Mouse (Mus musculus) ovary, postnatal 10 days (tissue): ENCODE results near the gene Usp32.

Source experiments
- DNase-seq: peaks from one replicate; pipeline ENCODE4 v3.0.0; 2022; ENCODE audit warnings: low spot score

The Usp32 gene

GRCm38 (mm10) chr11:84979351-84979750 lies 160.6 kb downstream of the Usp32 start:
- DNase-seq, result no peak

- no peak for DNase-seq
Measured at GRCm38 (mm10) chr11:84978113-84978512, 161.8 kb downstream of the Usp32 start.

- DNase-seq, result no peak
Measured at GRCm38 (mm10) chr11:84977385-84977952, 162.5 kb downstream of the Usp32 start.

- DNase-seq, result no peak
Measured at GRCm38 (mm10) chr11:84976706-84977105, 163.3 kb downstream of the Usp32 start.

- DNase-seq, result no peak
Measured at GRCm38 (mm10) chr11:84974582-84974981, 165.4 kb downstream of the Usp32 start.

DNA sequence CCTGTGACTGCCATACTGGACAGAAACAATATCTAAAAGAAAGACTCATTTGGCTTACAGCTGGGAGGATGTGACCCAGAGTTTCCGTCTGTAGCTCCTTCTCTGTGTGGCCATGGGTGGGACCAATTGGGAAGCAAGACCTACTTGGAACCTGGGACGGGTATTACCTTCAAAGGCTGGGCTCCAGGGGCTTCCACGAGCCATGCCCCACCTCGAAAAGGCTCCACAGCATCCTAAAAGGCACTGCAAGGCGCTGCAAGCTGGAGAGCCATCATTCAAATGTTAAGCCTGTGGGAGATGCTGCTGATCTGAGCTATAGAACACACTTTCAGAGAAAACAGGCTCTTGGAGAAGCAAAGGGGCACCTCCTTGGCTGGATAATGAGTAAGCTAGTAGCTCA lies 166.3 kb downstream of the Usp32 start:
- no peak for DNase-seq

- no peak for DNase-seq
Measured at GRCm38 (mm10) chr11:84972067-84972466, 167.9 kb downstream of the Usp32 start.

- no peak for DNase-seq
Measured at GRCm38 (mm10) chr11:84968775-84969174, 171.2 kb downstream of the Usp32 start.

- no peak for DNase-seq
Measured at GRCm38 (mm10) chr11:84968309-84968708, 171.7 kb downstream of the Usp32 start.

DNA sequence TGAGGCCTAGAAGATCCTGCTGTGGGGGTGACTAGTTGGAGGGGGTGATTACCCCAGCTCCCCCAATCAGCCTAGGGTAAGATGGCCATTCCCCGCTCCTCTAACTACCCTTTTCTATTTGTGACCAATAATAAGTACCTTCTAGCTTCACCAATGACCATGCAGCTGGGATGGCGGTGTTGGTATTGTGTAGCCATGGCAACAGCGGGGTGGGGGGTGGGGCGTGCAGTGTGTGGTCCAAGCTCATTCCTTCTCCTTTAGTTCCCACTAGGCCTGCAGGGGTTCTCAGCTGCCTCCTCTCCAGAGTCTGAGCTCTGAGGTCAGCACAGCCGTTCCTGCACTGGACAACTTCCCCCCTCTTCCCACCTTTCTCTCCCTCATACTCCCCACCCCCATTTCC lies 172.8 kb downstream of the Usp32 start:
- no peak for DNase-seq

GRCm38 (mm10) chr11:84966696-84967095 lies 173.3 kb downstream of the Usp32 start:
- DNase-seq, result no peak

DNA sequence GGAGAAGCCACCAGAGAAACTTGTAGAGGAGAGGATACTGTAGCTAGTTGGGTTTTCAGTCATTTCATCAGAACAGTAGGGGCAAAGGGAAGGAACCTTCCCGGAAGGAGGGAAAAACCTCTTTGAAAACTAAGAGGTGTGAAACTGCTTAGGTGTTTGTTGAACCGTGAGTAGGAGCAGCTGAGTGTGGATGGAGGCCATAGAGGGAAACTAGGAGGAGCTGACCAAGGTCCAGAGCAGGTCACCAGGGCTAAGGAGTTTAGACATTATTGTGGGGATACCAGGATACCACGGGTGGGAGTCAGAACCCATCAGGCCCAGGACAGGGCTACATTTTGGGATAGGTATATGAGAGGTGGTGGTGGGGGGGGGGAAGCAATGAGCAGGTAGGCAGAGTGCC lies 176.4 kb downstream of the Usp32 start:
- no peak for DNase-seq

DNA sequence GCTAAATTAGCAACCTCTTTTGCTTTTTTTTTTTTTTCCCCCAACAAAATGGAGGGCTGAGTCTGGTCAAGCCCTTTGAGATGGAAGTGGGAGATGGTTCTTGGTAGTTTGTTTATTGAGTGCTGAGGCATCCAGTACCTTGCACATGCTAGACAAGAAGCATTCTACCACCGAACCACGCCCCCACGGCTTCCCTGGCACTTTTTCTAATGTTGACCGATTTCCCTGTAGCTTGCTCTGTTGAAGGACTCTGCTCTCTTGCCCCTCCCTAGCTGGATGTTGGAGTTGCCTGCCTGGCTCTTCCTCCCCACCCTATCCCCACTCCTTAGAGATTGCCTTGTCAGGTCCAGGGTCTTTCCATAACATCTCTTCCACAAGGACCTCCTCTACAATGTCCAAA lies 177.4 kb downstream of the Usp32 start:
- DNase-seq, result no peak

DNA sequence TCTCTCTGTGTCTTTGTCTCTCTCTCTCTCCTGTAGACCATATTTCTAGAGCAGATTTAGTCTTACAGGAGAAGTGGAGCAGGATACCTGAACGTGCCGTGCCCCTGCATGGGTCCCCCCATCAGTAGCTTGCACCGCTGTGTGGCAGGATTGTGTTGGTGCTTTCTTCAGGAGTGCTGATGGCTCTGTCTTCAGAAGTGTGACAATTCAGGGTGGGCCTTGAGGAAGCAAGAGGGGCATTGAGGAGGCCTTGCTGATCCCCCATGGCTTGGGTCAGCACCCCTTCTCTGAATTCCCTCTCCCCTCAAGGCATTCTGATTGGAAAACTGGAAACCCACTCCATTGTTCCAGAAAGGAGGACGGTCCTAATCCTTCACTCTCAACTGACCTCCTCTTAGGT lies 178.4 kb downstream of the Usp32 start:
- no peak for DNase-seq

GRCm38 (mm10) chr11:84960780-84961179 lies 179.2 kb downstream of the Usp32 start:
- DNase-seq, result no peak

GRCm38 (mm10) chr11:84960291-84960690 lies 179.7 kb downstream of the Usp32 start:
- no peak for DNase-seq

- DNase-seq, result no peak
Measured at GRCm38 (mm10) chr11:84959701-84960181, 180.2 kb downstream of the Usp32 start.

GRCm38 (mm10) chr11:84959181-84959580 lies 180.8 kb downstream of the Usp32 start:
- no peak for DNase-seq

DNA sequence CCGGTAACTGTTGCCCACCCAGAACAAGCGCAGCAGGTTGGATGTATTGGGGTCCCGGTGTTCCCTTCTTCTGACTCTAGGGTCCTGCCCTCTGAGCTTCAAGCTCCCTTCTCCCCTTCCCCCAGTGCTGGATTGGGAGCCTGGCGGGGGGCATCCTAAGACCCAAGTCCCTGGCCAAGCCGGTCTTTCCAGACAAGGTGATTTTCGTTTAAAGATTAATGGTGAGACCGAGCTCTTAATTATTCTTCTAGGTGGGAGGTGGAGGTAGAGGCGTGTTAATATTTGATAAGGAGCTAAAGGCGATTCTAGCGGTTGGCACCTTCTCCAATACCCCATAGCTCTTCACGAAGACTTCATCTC lies 181.7 kb downstream of the Usp32 start:
- no peak for DNase-seq

DNA sequence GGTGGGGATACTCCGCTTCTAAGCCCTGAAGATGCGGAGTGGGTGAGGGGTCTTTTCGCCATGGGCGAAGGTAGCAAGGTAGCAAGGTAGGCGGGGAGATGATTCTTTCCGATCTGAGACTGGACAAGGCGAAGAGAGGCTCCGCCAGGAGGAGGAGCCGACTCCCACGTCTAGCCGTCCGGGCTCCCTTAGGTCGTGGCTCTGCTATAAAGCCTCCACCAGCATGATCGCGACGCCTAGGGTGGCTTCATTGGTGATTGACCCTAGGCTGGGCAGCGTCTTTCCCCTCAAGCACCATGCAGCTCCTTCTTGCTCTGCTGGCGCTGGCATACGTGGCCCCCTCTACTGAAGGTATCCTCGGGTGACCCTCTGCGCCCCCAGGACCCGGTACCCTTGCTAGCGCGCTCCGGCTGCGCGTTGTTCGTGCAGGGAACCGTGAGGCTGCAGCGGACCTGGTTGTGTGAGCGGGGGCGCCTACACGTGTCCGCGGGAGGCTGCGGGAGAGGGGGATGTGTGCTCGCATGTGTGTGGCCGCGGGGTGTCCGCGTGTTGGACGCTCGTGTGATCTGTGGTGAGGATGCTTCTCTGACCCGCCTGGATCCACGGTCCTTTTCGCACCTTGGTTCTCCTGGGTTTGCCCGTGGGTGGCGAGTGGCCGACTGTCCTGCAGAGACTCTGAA lies 182.2 kb downstream of the Usp32 start, which contains the start of gene Car4:
Car4 (plus strand) TSS at position 196 of the 680 bp plus-strand sequence.
- DNase-seq, result no peak

DNA sequence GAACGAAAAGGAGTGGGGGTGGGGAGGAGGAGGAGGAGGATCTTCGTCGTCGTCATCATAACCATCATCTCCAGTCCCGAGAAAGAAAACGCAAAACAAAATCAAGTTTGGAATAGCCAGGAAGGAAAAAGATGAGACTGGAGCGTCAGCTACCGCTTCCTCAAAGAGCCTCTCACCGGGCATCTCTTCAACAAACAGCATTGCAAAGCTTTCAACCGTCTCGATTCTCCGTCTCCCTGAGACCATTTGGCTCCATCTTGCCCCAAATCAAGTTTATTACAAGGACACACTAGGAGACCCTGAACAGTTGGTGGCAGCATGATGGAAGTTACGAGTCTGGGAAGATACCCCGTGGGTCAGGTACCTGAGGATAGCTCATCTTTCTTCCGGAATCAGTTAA lies 182.8 kb downstream of the Usp32 start:
- DNase-seq, result no peak

GRCm38 (mm10) chr11:84956400-84956799 lies 183.6 kb downstream of the Usp32 start:
- no peak for DNase-seq

- no peak for DNase-seq
Measured at GRCm38 (mm10) chr11:84952611-84953010, 187.3 kb downstream of the Usp32 start.

- DNase-seq, result no peak
Measured at GRCm38 (mm10) chr11:84948526-84948925, 191.4 kb downstream of the Usp32 start.
